In the genomic region with DNA sequence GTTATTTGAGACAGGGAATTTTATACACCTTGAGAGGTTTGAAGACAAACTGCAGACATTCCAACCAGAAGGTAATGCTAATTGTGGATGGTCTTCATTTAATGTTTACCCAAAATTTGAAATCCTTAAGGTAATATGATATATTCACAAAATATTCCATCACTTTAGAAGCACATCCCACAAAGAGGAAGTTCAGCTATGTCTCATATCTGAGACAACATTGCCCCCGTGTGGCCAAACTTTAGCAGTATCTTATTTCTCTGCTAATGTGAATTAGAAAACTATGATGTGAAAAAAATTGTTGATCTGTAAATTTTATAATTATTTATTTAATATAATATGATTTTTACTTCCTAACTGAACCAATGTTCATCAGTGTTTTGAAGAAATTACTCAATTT, we compare ENCODE assay signal across 9 mouse cellular contexts.
DNase-seq lines count a peak whose midpoint lies in the region; ATAC-seq and TF ChIP-seq lines count a peak whose summit lies in the region.
"Had no signal": no experiment of that assay in that cellular context is flagged by ENCODE, and none has a peak within 500 bp of the region (broad histone marks: within the 10 kb centered on the region; RNA-seq: fewer than 3 reads in every experiment).

No protein-coding gene starts in this region.

- H3K9me3 ChIP-seq in hindbrain, embryonic 10.5 days = no peaks in the 10 kb centered on the region
- H3K9me3 ChIP-seq in hindbrain, embryonic 13.5 days = no peaks in the 10 kb centered on the region
- H3K9me3 ChIP-seq in embryonic facial prominence, embryonic 10.5 days = no peaks in the 10 kb centered on the region
- H3K9me3 ChIP-seq in midbrain, postnatal 0 days (ENCODE audit: low read length) = no peaks in the 10 kb centered on the region
- H3K9me3 ChIP-seq: liver, embryonic 13.5 days had no signal

- no peak overlapping the region for H3K9ac ChIP-seq in hindbrain, embryonic 13.5 days
- no peak overlapping the region for H3K9ac ChIP-seq in midbrain, postnatal 0 days (replicated peaks; ENCODE audit: low read length, poor library complexity, severe bottlenecking)
- H3K9ac ChIP-seq: liver, embryonic 13.5 days had no signal

- no peak for ATAC-seq in hindbrain, embryonic 13.5 days (ENCODE audit: low FRiP score)
- no peak for ATAC-seq in midbrain, postnatal 0 days (ENCODE audit: low FRiP score)

- no peaks in the 10 kb centered on the region for H3K27me3 ChIP-seq in hindbrain, embryonic 10.5 days (ENCODE audit: insufficient read depth, poor library complexity, severe bottlenecking)
- no peaks in the 10 kb centered on the region for H3K27me3 ChIP-seq in hindbrain, embryonic 13.5 days
- H3K27me3 ChIP-seq in embryonic facial prominence, embryonic 10.5 days (replicated peaks; ENCODE audit: low read depth, poor library complexity, severe bottlenecking) = no peaks in the 10 kb centered on the region
- H3K27me3 ChIP-seq in midbrain, postnatal 0 days (ENCODE audit: insufficient read depth, low read length) = no peaks in the 10 kb centered on the region
- H3K27me3 ChIP-seq: liver, embryonic 13.5 days had no signal

- WGBS in hindbrain, embryonic 10.5 days = 0% methylated on average over 1 of the region's 1 CpGs
- 0% methylated on average over 1 of the region's 1 CpGs for WGBS in hindbrain, embryonic 13.5 days
- WGBS in embryonic facial prominence, embryonic 10.5 days = 0% methylated on average over 1 of the region's 1 CpGs
- 0% methylated on average over 1 of the region's 1 CpGs for WGBS in midbrain, postnatal 0 days

- no peak overlapping the region for H3K4me2 ChIP-seq in hindbrain, embryonic 13.5 days
- H3K4me2 ChIP-seq in midbrain, postnatal 0 days (ENCODE audit: low read depth, low read length, poor library complexity, severe bottlenecking) = no peak overlapping the region
- H3K4me2 ChIP-seq: liver, embryonic 13.5 days had no signal

- no peaks in the 10 kb centered on the region for H3K4me1 ChIP-seq in hindbrain, embryonic 10.5 days (replicated peaks)
- H3K4me1 ChIP-seq in hindbrain, embryonic 13.5 days (replicated peaks) = no peaks in the 10 kb centered on the region
- H3K4me1 ChIP-seq in embryonic facial prominence, embryonic 10.5 days = no peaks in the 10 kb centered on the region
- no peaks in the 10 kb centered on the region for H3K4me1 ChIP-seq in midbrain, postnatal 0 days (ENCODE audit: insufficient read depth, low read length)
- H3K4me1 ChIP-seq: liver, embryonic 13.5 days had no signal

- H3K36me3 ChIP-seq in hindbrain, embryonic 10.5 days = no peaks in the 10 kb centered on the region
- H3K36me3 ChIP-seq in hindbrain, embryonic 13.5 days = no peaks in the 10 kb centered on the region
- no peaks in the 10 kb centered on the region for H3K36me3 ChIP-seq in embryonic facial prominence, embryonic 10.5 days (replicated peaks)
- no peaks in the 10 kb centered on the region for H3K36me3 ChIP-seq in midbrain, postnatal 0 days (ENCODE audit: insufficient read depth, low read length)
- H3K36me3 ChIP-seq: liver, embryonic 13.5 days had no signal

- H3K27ac ChIP-seq in hindbrain, embryonic 10.5 days = no peak overlapping the region
- H3K27ac ChIP-seq in hindbrain, embryonic 13.5 days = no peak overlapping the region
- no peak overlapping the region for H3K27ac ChIP-seq in embryonic facial prominence, embryonic 10.5 days (replicated peaks)
- H3K27ac ChIP-seq in layer of hippocampus, adult 2 months = no peak overlapping the region
- no peak overlapping the region for H3K27ac ChIP-seq in midbrain, postnatal 0 days (ENCODE audit: low read depth, low read length)
- H3K27ac ChIP-seq: liver, embryonic 13.5 days had no signal

- peak; percentile 52 for DNase-seq in hindbrain, embryonic 10.5 days (ENCODE audit: low spot score)
- peak; percentile 70 for DNase-seq in 416B (ENCODE audit: low read depth)
- DNase-seq in ZHBTc4 (ENCODE audit: low read depth, low spot score) = peak; percentile 44
- peak; percentile 64 for DNase-seq in embryonic facial prominence, embryonic 10.5 days (ENCODE audit: low spot score)
- DNase-seq in layer of hippocampus, adult 2 months (ENCODE audit: low spot score in 2 of 2) = peak; percentile 44 to 70
- peak; percentile 82 for DNase-seq in midbrain, postnatal 0 days (ENCODE audit: low spot score)
- DNase-seq in urinary bladder, adult 2 months (ENCODE audit: low spot score) = no peak
- DNase-seq: liver, embryonic 13.5 days had no signal

- H3K4me3 ChIP-seq in hindbrain, embryonic 10.5 days = no peak overlapping the region
- no peak overlapping the region for H3K4me3 ChIP-seq in hindbrain, embryonic 13.5 days
- H3K4me3 ChIP-seq in embryonic facial prominence, embryonic 10.5 days = no peak overlapping the region
- H3K4me3 ChIP-seq in layer of hippocampus, adult 2 months = no peak overlapping the region
- H3K4me3 ChIP-seq in midbrain, postnatal 0 days (ENCODE audit: low read depth, low read length) = no peak overlapping the region
- H3K4me3 ChIP-seq: liver, embryonic 13.5 days had no signal

- TF ChIP-seq CTCF in layer of hippocampus, adult 2 months (conservative IDR thresholded peaks at IDR 0.05) = peak; percentile 90
- TF ChIP-seq CTCF in midbrain, postnatal 0 days (IDR thresholded peaks at IDR 0.05) = peak; percentile 81
